Mouse (Mus musculus): ENCODE results near the gene Sh2b2.

Gene Sh2b2

DNA sequence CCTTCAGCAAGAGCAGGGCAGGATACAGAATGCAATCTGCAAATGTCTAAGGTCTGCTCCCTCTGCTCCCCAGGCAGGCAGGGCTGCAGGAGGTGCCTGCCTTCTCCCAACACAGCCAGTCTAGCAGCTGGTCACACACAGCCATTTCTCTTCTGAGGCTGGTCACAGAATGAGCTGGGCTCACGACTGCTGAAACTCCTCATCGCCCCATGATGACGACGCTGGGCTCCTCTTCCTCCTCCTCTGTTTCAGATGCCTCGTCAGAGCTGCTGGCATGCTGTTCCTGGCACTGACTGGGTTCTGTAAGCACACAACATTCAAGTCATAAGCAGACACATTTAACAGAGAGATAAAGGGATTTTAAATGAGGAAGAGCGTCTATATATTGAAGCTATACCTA lies 65.2 kb downstream of the Sh2b2 start:
- DNase-seq (ENCODE audit: low read depth): no peak

DNA sequence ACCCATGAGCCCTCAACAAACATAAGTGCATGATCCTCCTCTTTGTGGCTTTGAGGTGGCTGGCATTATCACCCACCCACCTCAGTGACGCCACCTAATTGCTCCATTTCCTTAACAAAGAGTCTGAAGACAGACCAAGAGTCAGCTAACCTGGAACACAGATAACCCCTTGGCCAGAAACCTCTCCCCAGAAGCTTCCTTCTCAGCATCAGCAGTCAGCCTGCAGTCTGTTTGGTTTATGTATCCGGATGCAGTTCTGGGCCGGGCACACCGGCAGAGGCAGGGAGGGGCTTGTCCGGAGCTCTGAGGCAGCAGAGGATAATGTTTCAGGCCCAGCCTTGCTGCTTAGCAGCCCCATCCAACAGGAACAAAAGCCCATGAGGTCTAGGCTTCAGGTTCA lies 66.8 kb downstream of the Sh2b2 start:
- no peak for DNase-seq (ENCODE audit: low read depth)

DNA sequence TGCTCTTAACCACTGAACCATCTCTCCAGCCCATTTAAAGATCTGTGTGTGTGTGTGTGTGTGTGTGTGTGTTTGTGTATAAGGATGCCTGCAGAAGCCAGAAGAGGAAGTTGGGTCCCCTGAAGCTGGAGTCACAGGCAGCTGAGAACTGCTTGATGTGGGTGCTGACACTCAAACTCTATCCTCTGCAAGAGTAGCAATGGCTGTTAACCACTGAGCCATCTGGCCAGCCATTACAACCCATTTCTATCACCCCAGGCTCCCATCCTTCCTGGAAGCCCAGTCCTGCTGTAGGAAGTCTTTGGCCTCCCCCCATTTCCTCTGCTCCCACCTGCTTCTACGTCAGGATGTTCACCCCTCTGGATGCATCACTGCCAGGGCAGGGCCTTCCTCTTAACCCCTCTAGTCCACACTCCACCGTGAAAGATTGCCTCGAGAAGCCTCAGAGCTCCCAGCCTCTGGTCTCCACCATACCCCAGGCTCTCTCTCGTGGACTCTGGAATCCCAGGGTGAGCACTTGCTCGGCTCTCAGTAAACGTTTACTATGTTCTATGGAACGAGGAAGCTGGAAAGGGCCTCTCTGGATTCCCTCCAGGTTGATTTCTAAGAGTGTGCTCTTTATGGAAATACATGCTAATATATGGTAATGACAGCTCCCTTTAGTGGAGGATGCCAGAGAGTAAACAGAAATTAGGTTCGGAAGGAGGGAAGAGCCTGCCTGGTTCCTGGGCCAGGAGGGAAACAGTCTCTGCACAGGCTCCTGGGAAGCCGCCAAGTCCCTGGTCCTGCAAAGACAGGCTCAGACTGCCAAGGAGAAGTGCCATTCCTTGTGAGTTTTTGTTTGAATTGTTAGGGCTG lies 72.5 kb downstream of the Sh2b2 start:
- no peak for DNase-seq (ENCODE audit: low read depth)

DNA sequence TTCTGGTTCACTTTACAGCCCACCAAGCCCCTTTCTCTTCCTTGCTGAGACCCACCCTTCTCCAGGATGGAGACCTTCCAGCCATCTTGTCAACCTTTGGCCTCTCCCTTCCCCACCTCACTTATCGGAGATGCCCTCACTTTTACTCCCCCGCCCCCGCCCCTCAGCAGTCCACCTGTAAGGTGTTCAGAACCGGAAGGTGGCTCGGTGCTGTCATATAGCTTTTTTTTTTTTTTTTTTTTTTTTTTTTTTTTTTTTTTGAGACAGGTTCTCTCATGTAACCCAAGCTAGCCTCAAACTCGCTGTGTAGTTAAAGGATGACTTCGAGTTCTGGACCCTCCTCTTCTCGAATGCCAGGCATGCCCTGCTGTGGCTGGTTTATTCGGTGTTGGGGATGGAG lies 73.4 kb downstream of the Sh2b2 start:
- DNase-seq (ENCODE audit: low read depth): no peak

DNA sequence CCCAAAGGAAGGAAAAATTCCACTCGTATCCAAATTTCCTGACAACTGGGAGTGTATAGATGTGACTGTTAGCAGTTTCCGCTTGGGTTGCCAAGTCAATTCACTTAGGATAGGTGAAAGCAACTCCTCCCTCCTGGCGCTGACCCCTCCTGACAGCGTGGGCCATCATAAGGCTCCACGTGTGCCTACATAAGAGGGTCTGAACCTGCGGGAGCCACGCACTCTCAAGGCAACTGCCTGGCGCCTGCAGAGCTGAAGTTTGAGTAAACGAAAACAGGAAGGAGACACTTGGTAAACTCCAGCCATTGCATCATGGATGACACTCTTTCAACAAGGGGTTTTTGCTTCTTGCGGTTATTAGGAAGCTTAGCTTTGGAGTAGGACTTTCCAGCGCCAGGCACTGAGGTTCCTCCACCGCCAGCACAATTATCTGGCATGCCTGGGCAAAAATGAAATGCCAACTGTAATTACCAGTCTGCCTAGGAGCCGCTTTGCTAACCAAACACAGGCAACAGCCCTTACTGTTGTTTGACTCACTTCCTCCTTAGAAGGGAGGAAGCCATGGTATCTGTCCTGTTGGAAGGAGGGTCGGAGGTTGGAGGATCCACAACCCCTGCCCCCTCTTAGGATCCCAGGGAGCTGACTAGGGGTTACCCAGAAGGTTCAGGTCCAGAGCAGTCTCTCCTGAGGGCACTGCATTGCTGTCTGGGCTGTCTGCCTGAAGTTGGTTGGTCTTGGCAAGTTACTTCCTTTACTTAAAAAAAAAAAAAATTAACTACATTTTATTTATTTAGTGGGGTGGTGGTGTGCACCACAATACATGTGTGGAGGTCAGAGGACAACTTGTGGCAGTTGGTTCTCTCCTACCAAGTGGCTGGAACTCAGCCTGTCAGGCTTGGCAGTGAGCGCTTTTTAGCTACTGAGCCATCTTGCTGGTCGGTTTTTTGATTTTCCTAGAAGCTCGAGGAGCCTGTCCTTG lies 74.7 kb downstream of the Sh2b2 start:
- DNase-seq (ENCODE audit: low read depth): peak; percentile 44

DNA sequence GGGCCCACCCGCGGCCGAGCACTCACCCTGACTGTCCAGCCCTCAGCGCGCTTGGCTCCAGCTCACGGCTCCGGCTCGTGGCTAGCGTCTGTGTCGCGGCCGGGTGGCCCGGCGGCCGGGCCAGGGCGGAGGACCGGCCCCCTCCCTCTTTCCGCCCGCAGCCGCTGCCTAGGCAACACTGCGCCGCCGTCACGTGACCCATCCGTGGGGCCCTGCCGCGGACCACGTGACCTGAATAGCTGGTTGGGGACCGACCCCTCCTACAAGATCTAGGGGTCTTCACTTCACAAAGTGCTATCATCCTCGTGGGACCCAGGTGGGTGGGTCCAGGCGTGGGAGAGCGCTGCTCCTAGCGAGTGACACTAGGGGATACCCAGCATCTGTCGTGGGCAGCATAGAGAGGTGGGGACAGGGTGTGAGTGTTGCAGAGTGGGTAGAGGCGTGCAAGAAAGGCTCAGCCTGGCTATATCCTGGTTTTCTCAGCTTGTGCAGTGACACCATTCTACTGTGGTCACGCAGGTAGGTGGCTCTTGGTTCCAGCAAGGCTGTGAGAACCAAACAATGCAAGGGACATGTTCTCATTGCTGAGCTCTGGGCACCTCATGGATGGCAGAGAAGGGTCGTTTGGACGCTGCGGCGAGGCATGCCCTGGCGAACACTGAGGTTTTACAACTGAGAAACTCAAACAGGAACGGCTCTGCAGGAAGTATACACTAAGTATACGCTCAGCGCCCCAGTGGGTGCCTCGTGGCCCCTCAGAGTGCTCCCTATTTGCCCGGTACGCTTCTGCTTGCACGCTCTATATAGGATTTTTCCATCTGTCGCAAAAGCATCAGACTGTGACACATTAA lies 75.6 kb downstream of the Sh2b2 start, which contains the start of gene Orai2:
Gene Orai2, minus strand, starts transcription at position 202 of the 851 bp plus-strand sequence.
- peak; percentile 54 for DNase-seq (ENCODE audit: low read depth)

DNA sequence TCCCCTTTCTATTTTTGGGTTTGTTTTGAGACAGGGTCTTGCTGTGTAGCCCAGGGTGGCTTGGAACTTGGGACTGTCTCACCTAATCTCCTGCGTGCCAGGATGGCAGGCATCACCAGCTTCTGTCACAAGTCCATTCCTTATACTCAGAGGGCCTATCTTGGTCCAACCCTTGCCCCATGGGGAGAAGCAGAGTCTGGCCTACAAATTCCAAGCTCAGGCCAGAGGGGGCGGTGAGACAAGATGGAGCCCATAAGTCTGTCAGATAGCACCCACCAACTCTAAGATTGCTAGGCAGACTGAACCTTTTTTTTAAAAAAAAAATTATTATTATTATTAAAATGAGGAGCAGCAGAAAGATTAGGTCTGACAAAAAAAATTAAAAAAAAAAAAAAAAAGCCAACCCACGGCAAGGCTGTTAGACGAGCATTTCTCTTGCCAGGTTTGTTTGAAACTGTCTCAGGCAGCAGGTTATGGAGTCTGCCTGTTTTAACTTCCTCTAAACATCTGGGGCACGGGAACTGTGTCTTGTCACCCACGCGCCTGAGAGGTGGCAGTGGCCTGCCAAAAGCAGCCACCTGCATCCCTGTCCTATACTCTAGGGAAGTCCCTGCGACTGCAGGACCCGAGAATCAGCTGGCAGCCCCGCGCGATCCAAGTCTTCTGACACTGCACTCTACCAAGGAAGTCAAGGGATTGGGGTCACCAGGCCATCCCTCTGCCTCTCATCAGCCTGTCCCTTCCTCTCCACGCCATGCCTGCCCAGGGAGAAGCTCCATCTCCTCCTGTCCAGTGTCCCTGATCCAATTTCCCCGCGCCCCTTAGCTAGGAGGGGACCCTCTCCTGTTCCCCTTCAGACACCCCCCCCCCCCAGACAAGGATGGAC lies 76.5 kb downstream of the Sh2b2 start:
- no peak for DNase-seq (ENCODE audit: low read depth)

All from c-Kit-positive CD71-negative TER-119-negative erythroid progenitor cells, embryonic 14.5 days (primary cell).